Mouse (Mus musculus) hindbrain, embryonic 11.5 days (tissue): ENCODE measurements around the gene Cyth1. TPM values are rescaled to one million over a fixed set of nuclear protein-coding genes. Genes with fewer than 3 reads are reported as not detected.

Source experiments
- ATAC-seq: fragments of 200-750 bp; cut with Nextera tagmentation; 2 replicates; pipeline ENCODE4 v1.8.0; 2017; ENCODE audit warnings: mild to moderate bottlenecking, moderate TSS enrichment, moderate library complexity; ENCODE audit not compliant: low FRiP score
- DNase-seq: peaks from one replicate; pipeline ENCODE4 v3.0.0-alpha.2; 2015; ENCODE audit warnings: low spot score
- H3K27ac ChIP-seq: fragments of 300-500 bp; sonication (generic); 2 replicates; pipeline ENCODE4 v1.5.1; 2014; ENCODE audit warnings: mild to moderate bottlenecking, low read depth, low read length
- H3K27me3 ChIP-seq: fragments of 300-500 bp; sonication (generic); 2 replicates; pipeline ENCODE4 v1.6.1; 2014; ENCODE audit warnings: mild to moderate bottlenecking, low read length, moderate library complexity, mixed read lengths; ENCODE audit not compliant: control insufficient read depth, insufficient read depth
- H3K36me3 ChIP-seq: fragments of 300-500 bp; sonication (generic); 2 replicates; pipeline ENCODE4 v1.6.1; 2014; ENCODE audit warnings: mild to moderate bottlenecking, low read length, moderate library complexity, mixed read lengths; ENCODE audit not compliant: control insufficient read depth, insufficient read depth
- H3K4me1 ChIP-seq: fragments of 300-500 bp; sonication (generic); replicated peaks from 2 replicates; pipeline ENCODE4 v1.6.1; 2014; ENCODE audit warnings: low read length, mixed read lengths; ENCODE audit not compliant: control insufficient read depth, insufficient read depth
- H3K4me2 ChIP-seq: fragments of 300-500 bp; sonication (generic); replicated peaks from 2 replicates; pipeline ENCODE4 v1.6.1; 2014; ENCODE audit warnings: mild to moderate bottlenecking, low read depth, low read length
- H3K4me3 ChIP-seq: fragments of 300-500 bp; sonication (generic); 2 replicates; pipeline ENCODE4 v1.5.1; 2014; ENCODE audit warnings: low read depth, low read length
- H3K9ac ChIP-seq: fragments of 300-500 bp; sonication (generic); 2 replicates; pipeline ENCODE4 v1.6.1; 2014; ENCODE audit warnings: low read depth, low read length
- H3K9me3 ChIP-seq: fragments of 300-500 bp; sonication (generic); 2 replicates; pipeline ENCODE4 v1.6.1; 2016; ENCODE audit warnings: low read length; ENCODE audit not compliant: control insufficient read depth
- WGBS: fragments of 180-500 bp; shearing (Covaris S2); extraction: QIAGEN DNeasy Blood & Tissue Kit; methylation state at CpG from one replicate; pipeline ENCODE4 v1.1.7; 2014; 5-methylcytosine and 5-hydroxymethylcytosine counted together
- polyA plus RNA-seq: library from polyadenylated mRNA; unstranded; fragments of >200 nt; fragmentation: Nextera tagmentation; extraction: Ambion mirVana; gene quantifications from 2 replicates; pipeline ENCODE4 v1.2.1, GENCODE M21; 2014

Gene Cyth1
- polyA plus RNA-seq, 1 experiment from 2014 or later = 16.5 TPM

DNA sequence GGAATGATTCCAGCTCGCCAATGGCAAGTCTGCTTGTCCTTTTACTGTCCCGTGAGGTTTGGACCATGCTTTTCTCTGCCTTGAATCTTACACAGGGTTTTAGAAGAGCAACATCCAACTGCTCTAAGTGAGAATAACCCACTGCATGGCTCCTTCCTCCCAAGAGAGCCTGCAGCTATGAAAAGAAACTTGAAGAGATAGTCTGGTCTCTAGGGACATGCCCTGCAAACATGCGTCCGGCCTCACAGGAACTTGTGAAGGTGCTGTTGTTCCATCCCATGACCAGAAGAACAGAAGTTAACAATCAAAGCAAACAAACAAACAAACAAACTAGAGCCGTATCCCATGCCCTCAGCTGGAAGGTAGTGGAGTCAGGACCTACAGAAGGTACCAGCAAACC, 55.4 kb downstream of the Cyth1 start:
- no peak for DNase-seq
- Histone ChIP-seq H3K27ac (no peak overlapping the region), H3K4me1 (peaks cover 8% of the 10 kb centered on the region), H3K27me3 (no peaks in the 10 kb centered on the region; the same call in 1 of the 2 replicates), H3K9me3 (no peaks in the 10 kb centered on the region), H3K9ac (no peak overlapping the region), H3K36me3 (no peaks in the 10 kb centered on the region), H3K4me2 (no peak overlapping the region), H3K4me3 (no peak overlapping the region)
- no peak for ATAC-seq
- WGBS = 80% methylated on average over 5 of the region's 5 CpGs

DNA sequence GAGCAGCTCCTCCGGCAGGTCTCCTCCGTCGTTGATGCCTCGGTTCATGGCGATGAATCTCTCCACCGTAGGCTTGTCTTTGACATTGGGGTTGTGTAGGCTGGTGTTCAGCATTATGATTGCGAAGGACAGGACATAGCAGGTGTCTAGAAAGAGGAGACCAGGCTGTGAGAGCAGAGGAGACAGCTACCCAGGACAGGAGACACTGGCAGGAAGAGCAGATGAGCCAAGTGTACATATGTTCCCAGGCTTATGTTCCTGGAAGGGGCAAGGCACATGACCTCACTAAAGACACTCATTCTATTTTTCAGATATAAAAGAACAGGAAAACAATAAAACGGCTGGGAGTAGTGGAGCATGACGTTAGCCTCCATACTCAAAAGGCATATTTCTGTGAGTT, 65.6 kb downstream of the Cyth1 start:
- Histone ChIP-seq H3K36me3 (no peaks in the 10 kb centered on the region), H3K27ac (no peak overlapping the region)

DNA sequence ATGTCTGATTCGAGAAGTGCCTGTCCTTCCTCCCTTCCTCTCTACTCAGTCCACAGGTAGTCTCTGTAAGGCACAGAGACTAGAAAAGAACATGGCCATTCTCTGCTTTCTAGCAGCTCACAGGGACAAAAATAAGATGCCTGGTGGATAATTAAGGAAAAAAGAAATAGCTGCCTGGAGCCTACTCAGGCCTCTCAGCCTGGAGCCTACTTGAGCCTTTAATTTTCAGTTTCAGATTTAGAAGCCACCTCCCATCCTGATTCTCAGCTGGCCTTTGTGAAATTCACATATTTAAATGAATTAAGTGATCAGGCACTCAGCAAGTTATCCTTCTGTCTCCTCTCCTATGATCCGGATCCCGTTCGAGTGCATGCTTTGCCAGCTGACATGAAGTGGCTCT, 66.0 kb downstream of the Cyth1 start:
- Histone ChIP-seq H3K4me3 (no peak overlapping the region), H3K36me3 (no peaks in the 10 kb centered on the region), H3K4me1 (no peaks in the 10 kb centered on the region), H3K9me3 (no peaks in the 10 kb centered on the region), H3K27me3 (no peaks in the 10 kb centered on the region), H3K9ac (no peak overlapping the region), H3K4me2 (no peak overlapping the region), H3K27ac (no peak overlapping the region)
- no peak for DNase-seq
- no peak for ATAC-seq
- 94% methylated on average over 4 of the region's 4 CpGs for WGBS

More for the DNA sequence above, 65.6 kb downstream of the Cyth1 start:
- H3K27me3 ChIP-seq = no peaks in the 10 kb centered on the region
- DNase-seq (no peak), ATAC-seq (no peak)
- no peaks in the 10 kb centered on the region for H3K9me3 ChIP-seq
- 90% methylated on average over 9 of the region's 9 CpGs for WGBS
- no peaks in the 10 kb centered on the region for H3K4me1 ChIP-seq
- H3K4me2 ChIP-seq = no peak overlapping the region
- no peak overlapping the region for H3K4me3 ChIP-seq
- no peak overlapping the region for H3K9ac ChIP-seq

DNA sequence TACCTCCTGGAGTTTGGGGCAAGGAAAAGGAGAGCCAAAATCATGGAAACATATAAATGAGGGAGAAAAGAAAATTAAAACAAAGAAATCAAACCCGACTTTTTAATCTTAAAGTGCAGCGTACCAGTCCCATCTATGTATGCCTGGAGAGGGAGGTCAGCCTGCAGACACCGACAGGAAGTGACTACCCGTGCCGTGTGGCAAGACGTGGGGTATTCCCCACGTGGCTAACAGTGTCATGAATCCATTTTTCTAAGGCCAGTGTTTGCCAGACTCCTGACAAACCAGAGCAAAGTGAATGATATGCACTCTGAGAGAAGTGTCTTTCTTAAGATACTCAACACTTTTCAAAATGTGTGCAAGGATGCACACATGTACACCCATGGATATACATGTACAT, 68.2 kb downstream of the Cyth1 start:
- Histone ChIP-seq H3K9ac (no peak overlapping the region), H3K4me3 (no peak overlapping the region), H3K27me3 (no peaks in the 10 kb centered on the region), H3K36me3 (no peaks in the 10 kb centered on the region), H3K9me3 (no peaks in the 10 kb centered on the region), H3K4me1 (no peaks in the 10 kb centered on the region), H3K4me2 (no peak overlapping the region), H3K27ac (no peak overlapping the region)
- 88% methylated on average over 7 of the region's 7 CpGs for WGBS
- ATAC-seq (no peak), DNase-seq (no peak)

DNA sequence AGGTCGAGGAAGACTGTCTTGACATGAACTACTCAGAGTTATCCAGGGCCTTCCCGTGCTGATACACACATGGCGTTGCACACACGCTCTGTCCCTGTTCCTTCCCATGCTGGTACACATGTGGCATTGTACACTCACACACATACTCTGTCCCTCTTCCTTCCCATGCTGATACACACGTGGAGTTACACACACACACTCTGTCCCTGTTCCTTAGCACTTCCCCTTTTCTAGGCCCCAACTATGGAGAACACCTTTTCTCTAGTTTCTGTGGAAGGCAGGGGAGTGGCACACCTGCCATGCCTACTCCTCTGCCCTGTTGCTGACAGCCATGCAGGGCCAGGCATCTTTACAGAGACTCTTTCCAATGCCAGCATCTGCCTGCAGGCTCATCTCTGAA, 70.2 kb downstream of the Cyth1 start:
- Histone ChIP-seq H3K36me3 (no peaks in the 10 kb centered on the region), H3K4me2 (no peak overlapping the region), H3K27me3 (no peaks in the 10 kb centered on the region), H3K9me3 (no peaks in the 10 kb centered on the region), H3K9ac (no peak overlapping the region), H3K4me1 (no peaks in the 10 kb centered on the region), H3K27ac (no peak overlapping the region), H3K4me3 (no peak overlapping the region)
- DNase-seq (no peak), ATAC-seq (no peak)
- 89% methylated on average over 5 of the region's 5 CpGs for WGBS

DNA sequence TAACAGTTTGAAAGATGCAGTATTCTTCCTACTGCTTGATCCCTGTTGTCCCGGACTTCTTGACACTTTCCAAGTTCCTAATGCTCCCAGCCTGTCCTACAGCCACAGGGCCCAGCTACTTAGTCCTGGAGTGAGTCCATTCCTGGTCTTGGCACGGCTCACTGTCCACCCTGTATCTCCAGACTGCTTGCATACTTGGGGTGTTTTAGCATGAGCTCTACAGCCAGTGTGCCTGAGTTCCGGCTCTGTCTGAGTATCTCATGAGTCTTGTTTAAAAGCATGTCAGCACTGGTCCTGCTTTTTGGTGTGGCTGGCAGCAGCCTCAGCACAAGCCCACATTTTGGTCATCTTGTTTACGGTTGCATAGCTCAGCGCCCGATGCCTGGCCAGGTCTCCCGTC, 73.6 kb downstream of the Cyth1 start:
- DNase-seq (no peak), ATAC-seq (no peak)
- H3K9me3 ChIP-seq = no peaks in the 10 kb centered on the region
- H3K27me3 ChIP-seq = no peaks in the 10 kb centered on the region
- no peaks in the 10 kb centered on the region for H3K36me3 ChIP-seq
- no peaks in the 10 kb centered on the region for H3K4me1 ChIP-seq
- no peak overlapping the region for H3K27ac ChIP-seq
- no peak overlapping the region for H3K4me3 ChIP-seq
- WGBS = 95% methylated on average over 7 of the region's 7 CpGs
- no peak overlapping the region for H3K4me2 ChIP-seq
- H3K9ac ChIP-seq = no peak overlapping the region

DNA sequence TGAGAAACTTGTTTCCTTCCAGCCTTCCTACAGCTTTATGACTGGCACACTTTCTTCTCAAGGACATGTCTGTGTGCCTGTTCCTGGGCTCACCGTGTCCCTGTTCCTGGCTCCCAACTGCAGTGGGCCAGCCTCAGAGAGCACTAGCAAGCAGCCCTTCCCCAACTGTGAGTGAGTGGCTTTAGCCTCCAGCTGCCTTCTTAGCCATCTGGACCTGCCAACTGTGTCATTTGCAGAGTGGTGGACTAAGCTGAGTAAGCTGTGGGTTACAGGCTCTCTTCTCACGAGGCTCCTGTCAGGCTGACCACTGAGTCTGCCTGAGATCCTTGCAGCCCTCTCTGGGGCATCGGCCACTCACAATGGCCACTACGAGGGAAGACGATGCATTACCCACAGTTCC, 75.6 kb downstream of the Cyth1 start:
- 86% methylated on average over 5 of the region's 5 CpGs for WGBS
- Histone ChIP-seq H3K9me3 (no peaks in the 10 kb centered on the region), H3K27me3 (no peaks in the 10 kb centered on the region), H3K36me3 (no peaks in the 10 kb centered on the region), H3K4me1 (no peaks in the 10 kb centered on the region), H3K27ac (no peak overlapping the region), H3K4me3 (no peak overlapping the region), H3K4me2 (no peak overlapping the region), H3K9ac (no peak overlapping the region)
- DNase-seq = no peak
- no peak for ATAC-seq

DNA sequence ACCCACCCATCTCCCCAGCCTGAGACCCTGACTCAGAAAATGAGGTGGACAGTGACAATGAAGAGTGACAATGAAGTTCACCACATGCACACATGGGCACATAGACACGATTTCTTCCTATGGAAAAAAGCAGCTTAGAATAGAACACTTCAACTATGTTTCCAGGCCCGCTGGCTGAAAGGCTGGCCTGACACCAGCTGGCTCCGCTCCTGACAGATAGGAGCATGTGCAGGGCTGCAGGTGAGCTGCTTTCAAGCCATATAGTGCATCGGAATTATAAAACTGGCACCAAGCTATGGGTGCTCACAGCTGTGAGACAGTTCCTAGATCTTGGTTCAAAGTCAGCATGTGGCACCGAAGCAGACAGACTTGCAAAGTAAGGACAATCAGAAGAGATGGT, 78.1 kb downstream of the Cyth1 start:
- DNase-seq (no peak), ATAC-seq (no peak)
- Histone ChIP-seq H3K36me3 (no peaks in the 10 kb centered on the region), H3K4me3 (no peak overlapping the region), H3K9ac (no peak overlapping the region), H3K27me3 (no peaks in the 10 kb centered on the region), H3K27ac (no peak overlapping the region), H3K4me1 (no peaks in the 10 kb centered on the region), H3K4me2 (no peak overlapping the region), H3K9me3 (no peaks in the 10 kb centered on the region)
- 91% methylated on average over 5 of the region's 5 CpGs for WGBS

DNA sequence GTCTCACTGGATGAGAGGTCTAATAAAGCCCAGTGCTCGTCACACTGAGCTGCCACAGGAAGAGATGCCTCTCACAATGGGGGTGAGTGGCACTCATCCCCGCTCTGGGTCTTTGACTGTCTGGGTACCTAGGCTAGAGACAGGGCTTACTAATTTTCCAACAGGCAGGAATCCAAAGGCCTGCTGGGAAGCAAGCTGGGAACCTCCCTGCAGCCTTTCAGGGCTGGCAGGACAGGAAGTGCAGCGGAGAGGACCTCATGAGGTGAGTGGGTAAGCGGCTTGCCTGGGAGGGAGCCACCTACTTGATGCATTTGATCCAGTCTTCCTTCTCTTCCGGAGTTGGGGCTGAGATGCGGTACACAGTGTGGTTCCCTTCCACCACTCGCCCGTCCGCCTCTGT, 79.7 kb downstream of the Cyth1 start:
- H3K27ac ChIP-seq = no peak overlapping the region
- ATAC-seq (no peak), DNase-seq (no peak)
- no peaks in the 10 kb centered on the region for H3K36me3 ChIP-seq
- no peaks in the 10 kb centered on the region for H3K9me3 ChIP-seq
- H3K9ac ChIP-seq = no peak overlapping the region
- no peaks in the 10 kb centered on the region for H3K27me3 ChIP-seq
- H3K4me3 ChIP-seq = no peak overlapping the region
- no peaks in the 10 kb centered on the region for H3K4me1 ChIP-seq
- 73% methylated on average over 9 of the region's 9 CpGs for WGBS
- no peak overlapping the region for H3K4me2 ChIP-seq
